7 mouse cellular contexts compared by ENCODE assay signal in genomic region chr7:45814841-45815240, GRCm38 (mm10). TPM values are rescaled to one million over a fixed set of nuclear protein-coding genes. Genes with fewer than 3 reads are reported as not detected.
DNase-seq lines count a peak whose midpoint lies in the region; ATAC-seq and TF ChIP-seq lines count a peak whose summit lies in the region.

No protein-coding gene starts in this region.

- WGBS in lung, adult 2 months = 4% methylated on average over 5 of the region's 5 CpGs
- 4% methylated on average over 5 of the region's 5 CpGs for WGBS in forebrain, embryonic 13.5 days
- WGBS in limb, embryonic 10.5 days = 12% methylated on average over 5 of the region's 5 CpGs
- WGBS in neural tube, embryonic 15.5 days = 2% methylated on average over 5 of the region's 5 CpGs

- peaks cover 31% of the 10 kb centered on the region for H3K36me3 ChIP-seq in forebrain, embryonic 13.5 days (ENCODE audit: poor library complexity, severe bottlenecking)
- H3K36me3 ChIP-seq in limb, embryonic 10.5 days = peaks cover 34% of the 10 kb centered on the region
- peaks cover 27% of the 10 kb centered on the region for H3K36me3 ChIP-seq in neural tube, embryonic 15.5 days

- no peak for TF ChIP-seq CTCF in lung, adult 2 months (IDR thresholded peaks at IDR 0.05; ENCODE audit: insufficient read depth, low read length)

- H3K4me1 ChIP-seq in lung, adult 2 months (ENCODE audit: control insufficient read depth, insufficient read depth, low read length) = peaks cover 6% of the 10 kb centered on the region
- H3K4me1 ChIP-seq in forebrain, embryonic 13.5 days = peaks cover 33% of the 10 kb centered on the region
- H3K4me1 ChIP-seq in limb, embryonic 10.5 days = peaks cover 33% of the 10 kb centered on the region
- H3K4me1 ChIP-seq in neural tube, embryonic 15.5 days = peaks cover 35% of the 10 kb centered on the region

- peaks cover 8% of the 10 kb centered on the region for H3K27me3 ChIP-seq in forebrain, embryonic 13.5 days
- peaks cover 10% of the 10 kb centered on the region for H3K27me3 ChIP-seq in limb, embryonic 10.5 days (ENCODE audit: low read depth, poor library complexity, severe bottlenecking)
- H3K27me3 ChIP-seq in neural tube, embryonic 15.5 days (replicated peaks) = no peaks in the 10 kb centered on the region

- no peak for TF ChIP-seq POLR2A in lung, adult 2 months (IDR thresholded peaks at IDR 0.05; ENCODE audit: borderline replicate concordance, extremely low read depth, low read depth, low read length)

- ATAC-seq in forebrain, embryonic 13.5 days = no peak
- ATAC-seq in neural tube, embryonic 15.5 days (ENCODE audit: low FRiP score) = peak; percentile 1; the same call in 1 of the 2 replicates
- ATAC-seq in CD4-positive, CD25-positive, alpha-beta regulatory T cell, adult 4 months = no peak

- H3K4me3 ChIP-seq in lung, adult 2 months (replicated peaks; ENCODE audit: extremely low read depth, low read depth, low read length) = peak overlapping the region; percentile 26
- H3K4me3 ChIP-seq in forebrain, embryonic 13.5 days = peak overlapping the region; percentile 78
- H3K4me3 ChIP-seq in limb, embryonic 10.5 days = peak overlapping the region; percentile 98
- H3K4me3 ChIP-seq in neural tube, embryonic 15.5 days (replicated peaks) = peak overlapping the region; percentile 39

- peak overlapping the region; percentile 61 for H3K4me2 ChIP-seq in forebrain, embryonic 13.5 days
- peak overlapping the region; percentile 61 for H3K4me2 ChIP-seq in neural tube, embryonic 15.5 days

- H3K27ac ChIP-seq in forebrain, embryonic 13.5 days = peak overlapping the region; percentile 61
- H3K27ac ChIP-seq in limb, embryonic 10.5 days = peak overlapping the region; percentile 37; the same call in 1 of the 2 replicates
- H3K27ac ChIP-seq in neural tube, embryonic 15.5 days (replicated peaks) = peak overlapping the region; percentile 100

- intact Hi-C loops in left cerebral cortex, postnatal 4 days (cut with DNase I) = no loop called here

- no peak for DNase-seq in lung, adult 2 months
- DNase-seq in lung, adult 18-20 months = no peak
- DNase-seq in limb, embryonic 10.5 days (ENCODE audit: low spot score) = no peak
- no peak for DNase-seq in left cerebral cortex, postnatal 4 days

- H3K9ac ChIP-seq in forebrain, embryonic 13.5 days = peak overlapping the region; percentile 40
- H3K9ac ChIP-seq in neural tube, embryonic 15.5 days (replicated peaks) = peak overlapping the region; percentile 34; the same call in 1 of the 2 replicates

- no peaks in the 10 kb centered on the region for H3K9me3 ChIP-seq in forebrain, embryonic 13.5 days (replicated peaks)
- H3K9me3 ChIP-seq in limb, embryonic 10.5 days (replicated peaks) = no peaks in the 10 kb centered on the region
- no peaks in the 10 kb centered on the region for H3K9me3 ChIP-seq in neural tube, embryonic 15.5 days (replicated peaks)

RNA-seq across cellular contexts. Expression of gene Cyth2, which starts 0.5 kb away (rescaled TPM):
- polyA plus RNA-seq in lung, adult 2 months (2012; rRNA removed) = 42.6 and 57.7 TPM in 2 replicates
- 314 and 335 TPM in 2 replicates for polyA plus RNA-seq in forebrain, embryonic 13.5 days (2015; fragmentation: Nextera tagmentation; extraction: Ambion mirVana)
- polyA plus RNA-seq in limb, embryonic 10.5 days (2016; fragmentation: Nextera tagmentation; extraction: Ambion mirVana) = 170 TPM in 2 replicates
- 211 and 253 TPM in 2 replicates for polyA plus RNA-seq in neural tube, embryonic 15.5 days (2015; fragmentation: Nextera tagmentation; extraction: Ambion mirVana)
- 100 to 1,000 TPM; 249 TPM for total RNA-seq in left cerebral cortex, postnatal 4 days (2021)
- polyA plus RNA-seq in CD4-positive, CD25-positive, alpha-beta regulatory T cell, adult 4 months (2017; shearing (Covaris generic)) = 10 to 100 TPM; 20.8 to 21.4 TPM

RNA-seq across cellular contexts. Expression of gene Kcnj14, which starts 9.7 kb away (rescaled TPM):
- polyA plus RNA-seq in lung, adult 2 months (2012; rRNA removed) = 0.43 and 0.49 TPM in 2 replicates
- 0.45 and 0.49 TPM in 2 replicates for polyA plus RNA-seq in forebrain, embryonic 13.5 days (2015; fragmentation: Nextera tagmentation; extraction: Ambion mirVana)
- polyA plus RNA-seq in limb, embryonic 10.5 days (2016; fragmentation: Nextera tagmentation; extraction: Ambion mirVana) = 1.2 and 1.4 TPM in 2 replicates
- 1.4 and 1.7 TPM in 2 replicates for polyA plus RNA-seq in neural tube, embryonic 15.5 days (2015; fragmentation: Nextera tagmentation; extraction: Ambion mirVana)
- 1 to 10 TPM; 1.6 to 2.1 TPM for total RNA-seq in left cerebral cortex, postnatal 4 days (2021)
- polyA plus RNA-seq in CD4-positive, CD25-positive, alpha-beta regulatory T cell, adult 4 months (2017; shearing (Covaris generic)) = not detected

RNA-seq across cellular contexts. Expression of gene Grwd1, which starts 15.9 kb away (rescaled TPM):
- polyA plus RNA-seq in lung, adult 2 months (2012; rRNA removed) = 7.9 and 11.8 TPM in 2 replicates
- polyA plus RNA-seq in forebrain, embryonic 13.5 days (2015; fragmentation: Nextera tagmentation; extraction: Ambion mirVana) = 49.2 and 53.6 TPM in 2 replicates
- 116 and 156 TPM in 2 replicates for polyA plus RNA-seq in limb, embryonic 10.5 days (2016; fragmentation: Nextera tagmentation; extraction: Ambion mirVana)
- 40.7 and 48.9 TPM in 2 replicates for polyA plus RNA-seq in neural tube, embryonic 15.5 days (2015; fragmentation: Nextera tagmentation; extraction: Ambion mirVana)
- total RNA-seq in left cerebral cortex, postnatal 4 days (2021) = 10 to 100 TPM; 31.8 to 35.5 TPM
- 10 to 100 TPM; 26.2 to 36.3 TPM for polyA plus RNA-seq in CD4-positive, CD25-positive, alpha-beta regulatory T cell, adult 4 months (2017; shearing (Covaris generic))

RNA-seq across cellular contexts. Expression of gene Sult2b1, which starts 30.4 kb away (rescaled TPM):
- polyA plus RNA-seq in lung, adult 2 months (2012; rRNA removed) = 5.5 and 19.3 TPM in 2 replicates
- polyA plus RNA-seq in forebrain, embryonic 13.5 days (2015; fragmentation: Nextera tagmentation; extraction: Ambion mirVana) = 4.1 and 4.4 TPM in 2 replicates
- polyA plus RNA-seq in limb, embryonic 10.5 days (2016; fragmentation: Nextera tagmentation; extraction: Ambion mirVana) = 1.8 and 2.1 TPM in 2 replicates
- 7.1 and 8.6 TPM in 2 replicates for polyA plus RNA-seq in neural tube, embryonic 15.5 days (2015; fragmentation: Nextera tagmentation; extraction: Ambion mirVana)
- 1 to 10 TPM; 4.9 to 5.5 TPM for total RNA-seq in left cerebral cortex, postnatal 4 days (2021)
- polyA plus RNA-seq in CD4-positive, CD25-positive, alpha-beta regulatory T cell, adult 4 months (2017; shearing (Covaris generic)) = 1 to 10 TPM; 3.1 to 5.2 TPM

RNA-seq across cellular contexts. Expression of gene Lmtk3, which starts 31.3 kb away (rescaled TPM):
- 0.70 and 1.5 TPM in 2 replicates for polyA plus RNA-seq in lung, adult 2 months (2012; rRNA removed)
- 12.4 and 13.1 TPM in 2 replicates for polyA plus RNA-seq in forebrain, embryonic 13.5 days (2015; fragmentation: Nextera tagmentation; extraction: Ambion mirVana)
- 2.2 and 3.2 TPM in 2 replicates for polyA plus RNA-seq in limb, embryonic 10.5 days (2016; fragmentation: Nextera tagmentation; extraction: Ambion mirVana)
- 19.3 and 26.0 TPM in 2 replicates for polyA plus RNA-seq in neural tube, embryonic 15.5 days (2015; fragmentation: Nextera tagmentation; extraction: Ambion mirVana)
- total RNA-seq in left cerebral cortex, postnatal 4 days (2021) = 100 to 1,000 TPM; 304 to 352 TPM
- not detected for polyA plus RNA-seq in CD4-positive, CD25-positive, alpha-beta regulatory T cell, adult 4 months (2017; shearing (Covaris generic))

Comparison
In these comparisons a context has a peak if more than half of its experiments do, and no peak if none do; other contexts are left out.
1. H3K4me3 ChIP-seq: peak in every context shown above with its lines; median percentile 98 in limb, embryonic 10.5 days; 78 in forebrain, embryonic 13.5 days; 39 in neural tube, embryonic 15.5 days; 26 in lung, adult 2 months.
2. H3K27ac ChIP-seq: peak in every context shown above with its lines; median percentile 100 in neural tube, embryonic 15.5 days; 61 in forebrain, embryonic 13.5 days; 37 in limb, embryonic 10.5 days.